Mouse (Mus musculus) T-helper 17 cell (primary cell): ENCODE data around the gene Atp13a3.
"Not testable (repeated sequence)": the region's sequence is repeated elsewhere in the genome, so short reads cannot be mapped to it uniquely, and the experiment has no call there.

ENCODE experiments used
- in situ Hi-C, 2 experiments: fragments of 300-600 bp; cut with MboI, MseI; formaldehyde crosslinking; loops; 1 replicate in 1 of 2; 2 replicates in 1 of 2; pipeline ENCODE4 v1.15.1; 2025; ENCODE audit warnings: high pct_unique_total_duplicates in 2 of 2

Atp13a3 gene

DNA sequence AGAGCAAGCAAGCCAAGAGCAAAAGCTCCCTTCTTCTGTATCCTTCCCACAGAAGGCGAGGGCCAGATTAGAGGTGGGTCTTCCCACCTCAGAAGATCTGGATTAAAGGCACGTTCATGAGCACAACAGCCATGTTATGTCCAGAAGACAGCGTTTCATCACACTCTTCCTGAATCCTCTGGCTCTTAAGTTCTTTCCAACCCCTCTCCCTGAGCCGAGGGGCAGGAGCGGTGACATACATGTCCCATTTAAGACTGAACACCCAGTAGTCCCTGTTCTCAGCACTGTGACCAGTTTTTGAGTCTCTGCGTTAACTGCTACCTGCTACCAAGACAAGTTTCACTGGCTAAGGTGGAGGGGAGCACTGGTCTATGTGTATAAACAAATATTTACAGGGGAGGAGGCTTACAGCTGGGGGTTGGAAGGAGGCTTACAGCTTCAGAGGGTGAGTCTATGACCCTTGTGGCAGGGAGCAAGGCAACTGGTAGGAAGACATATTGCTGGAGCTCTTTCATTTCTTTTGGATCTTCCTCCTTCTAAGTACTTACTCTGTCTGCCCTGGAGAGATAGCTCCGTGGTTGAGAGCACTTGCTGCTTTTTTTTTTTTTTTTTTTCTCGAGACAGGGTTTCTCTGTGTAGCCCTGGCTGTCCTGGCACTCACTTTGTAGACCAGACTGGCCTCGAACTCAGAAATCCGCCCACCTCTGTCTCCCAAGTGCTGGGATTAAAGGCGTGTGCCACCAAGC lies at the start of gene Atp13a3:
Atp13a3 (minus strand) TSS at position 51 of the 746 bp plus-strand sequence.
- in situ Hi-C loops, result no loop called here

DNA sequence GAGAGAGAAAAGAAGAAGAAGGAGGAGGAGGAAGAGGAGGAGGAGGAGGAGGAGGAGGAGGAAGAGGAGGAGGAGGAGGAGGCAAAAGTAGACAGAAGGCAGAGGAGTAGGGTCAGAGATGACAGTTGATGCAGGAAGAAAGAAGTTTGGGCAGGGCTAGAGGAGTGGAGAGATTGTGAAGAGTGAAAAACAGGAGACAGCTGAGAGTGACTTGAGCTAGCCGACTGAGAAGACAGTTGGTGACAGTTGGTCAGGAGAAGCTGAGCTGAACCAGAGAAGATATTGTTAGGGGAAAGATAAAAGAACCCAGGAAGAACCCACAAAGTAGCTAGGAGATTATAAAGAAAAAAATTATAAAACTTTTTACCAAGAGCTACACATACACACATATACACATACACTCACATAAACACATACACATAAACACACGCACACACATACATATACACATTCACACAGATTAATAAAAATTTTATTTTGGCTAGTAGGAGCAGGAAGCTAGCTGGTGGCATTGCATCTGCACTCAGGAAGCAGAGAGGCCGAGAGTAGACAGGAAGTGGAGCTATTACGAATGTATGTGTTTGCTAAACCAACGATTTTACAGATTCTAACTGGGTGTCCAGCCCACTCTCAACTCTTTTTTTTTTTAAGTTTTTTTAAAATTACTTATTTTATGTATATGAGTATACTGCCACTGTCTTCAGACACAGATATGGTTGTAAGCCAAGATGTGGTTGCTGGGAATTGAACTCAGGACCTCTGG lies 47.6 kb upstream of the Atp13a3 start:
- in situ Hi-C loops, result no loop called here

DNA sequence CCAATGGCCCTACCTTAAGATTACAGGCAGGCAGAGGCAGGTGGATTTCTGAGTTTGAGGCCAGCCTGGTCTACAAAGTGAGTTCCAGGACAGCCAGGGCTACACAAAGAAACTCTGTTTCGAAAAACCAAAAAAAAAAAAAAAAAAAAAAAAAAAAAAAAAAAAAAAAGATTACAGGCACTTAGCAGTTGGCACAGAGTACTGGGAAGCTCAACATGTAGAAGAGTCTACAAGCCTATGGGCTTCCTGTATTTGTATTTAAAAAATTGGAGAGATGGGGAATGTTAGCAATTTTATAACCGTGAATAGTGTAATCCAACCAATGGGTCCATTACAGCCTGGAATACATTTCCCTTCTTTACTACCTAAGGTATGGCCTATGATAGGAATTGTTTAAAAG lies 45.4 kb upstream of the Atp13a3 start:
- in situ Hi-C loops, result not testable (repeated sequence)

DNA sequence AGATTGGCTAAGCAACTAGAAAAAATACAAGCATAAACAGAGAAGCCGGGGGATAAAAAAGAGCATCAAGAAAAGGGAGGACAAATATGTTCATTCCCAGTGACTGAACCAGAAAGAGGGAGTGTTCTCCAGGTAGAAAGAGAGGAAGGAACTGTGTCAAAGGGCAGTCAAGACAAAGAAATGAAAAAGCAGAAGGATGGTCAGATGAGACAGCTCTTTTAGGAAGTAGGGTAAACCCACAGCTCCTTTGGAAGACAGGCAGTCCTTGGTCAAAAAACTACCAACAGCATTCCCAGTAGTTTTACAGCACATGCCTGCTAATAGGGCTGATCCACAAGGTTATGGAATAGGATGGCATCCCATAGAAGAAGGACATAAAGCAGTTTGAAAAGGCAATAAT lies 43.2 kb upstream of the Atp13a3 start:
- in situ Hi-C loops, result no loop called here

DNA sequence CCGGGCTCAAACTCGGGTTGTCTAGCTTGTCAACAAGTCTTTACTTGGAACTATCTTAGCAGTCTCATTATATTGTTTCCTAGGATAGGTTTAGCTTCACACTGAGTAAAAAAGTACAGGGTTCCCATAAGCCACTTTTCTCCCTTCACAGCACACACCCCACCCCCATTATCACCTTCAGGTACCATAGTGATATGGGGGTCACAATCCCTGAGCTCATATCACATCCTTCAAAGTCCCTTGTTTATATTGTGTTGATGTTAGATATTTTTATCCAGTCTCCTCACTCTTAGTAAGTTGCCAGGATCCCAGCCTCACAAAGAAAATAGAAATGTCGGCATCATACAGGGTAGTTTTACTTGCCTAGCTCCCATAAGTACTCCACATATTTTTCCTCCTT lies 42.4 kb upstream of the Atp13a3 start:
- in situ Hi-C loops, result no loop called here

DNA sequence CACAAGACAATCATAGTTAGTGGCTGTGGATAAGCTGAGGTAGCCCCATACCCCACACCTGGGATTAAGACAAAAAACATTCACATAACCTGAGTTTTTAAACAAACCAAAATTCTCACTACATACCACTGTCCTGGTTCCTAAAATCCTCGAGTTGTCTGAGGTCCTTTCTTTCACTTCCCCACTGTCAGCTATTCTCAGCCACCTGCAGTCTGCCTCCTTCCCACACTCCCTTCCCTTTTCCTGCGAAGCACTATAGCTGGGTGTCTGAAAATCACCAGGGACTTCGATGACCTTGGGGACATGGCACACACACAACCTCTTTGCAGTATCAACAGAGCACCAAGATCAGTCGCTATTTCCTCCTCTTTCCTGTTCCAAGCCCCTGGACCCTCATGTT lies 41.9 kb upstream of the Atp13a3 start:
- in situ Hi-C loops, result no loop called here

DNA sequence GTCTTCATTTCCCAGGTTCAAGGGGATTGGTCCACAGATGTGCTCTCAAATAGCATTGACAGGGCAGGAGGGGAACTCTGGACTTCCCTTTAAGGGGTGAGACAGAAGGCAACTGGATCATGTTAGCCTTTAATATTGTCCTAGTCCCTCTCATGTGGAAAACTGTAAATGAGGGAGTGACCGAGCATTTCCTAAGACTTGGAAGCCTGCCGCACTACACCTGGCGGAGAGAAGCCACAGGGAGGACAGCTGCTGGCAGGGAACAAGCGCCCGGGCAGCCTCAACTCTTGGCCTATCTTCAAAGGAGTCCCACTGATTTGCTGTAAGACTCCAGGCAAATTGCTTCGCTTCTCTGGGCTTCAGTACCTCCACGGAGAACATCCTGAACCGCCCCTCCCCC lies 37.6 kb upstream of the Atp13a3 start:
- in situ Hi-C loops, result no loop called here

DNA sequence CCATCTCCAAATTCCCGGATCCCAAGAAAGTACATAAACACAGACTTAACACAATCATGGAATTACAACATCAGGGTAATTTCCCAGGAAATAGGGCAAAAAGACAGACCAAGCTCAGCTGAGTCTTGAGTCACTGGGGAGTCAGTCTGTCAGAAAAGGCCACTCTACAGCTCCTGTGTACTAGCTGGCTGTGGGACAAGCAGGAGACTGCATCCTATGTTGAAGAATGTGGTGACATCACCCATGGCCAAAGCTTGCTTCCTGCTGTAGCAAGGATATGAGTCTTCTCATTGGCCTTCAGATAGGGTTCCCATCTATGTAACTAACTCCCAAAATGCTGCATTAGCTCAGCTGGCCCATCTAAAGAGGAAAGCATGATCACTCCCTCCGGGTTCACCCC lies 36.7 kb upstream of the Atp13a3 start:
- in situ Hi-C loops, result no loop called here

DNA sequence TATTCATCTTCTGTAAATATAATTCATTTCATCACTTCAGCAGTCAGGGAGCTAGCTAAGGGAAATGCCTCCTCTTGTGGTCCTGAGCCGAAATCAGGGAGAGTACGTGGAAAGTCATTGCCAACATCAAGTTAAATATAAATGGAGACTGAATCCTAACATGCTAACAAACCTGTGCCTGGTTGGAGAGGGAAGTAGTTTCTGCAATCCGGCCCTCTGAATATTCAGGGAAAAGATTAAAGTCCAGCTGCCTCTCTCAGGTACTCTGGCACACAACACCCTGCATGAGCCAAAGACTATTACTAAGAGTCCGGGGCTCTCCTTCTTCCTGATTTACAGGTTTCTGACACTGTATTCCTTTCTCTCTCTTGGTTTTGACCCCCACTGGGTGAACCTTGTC lies 35.6 kb upstream of the Atp13a3 start:
- in situ Hi-C loops, result no loop called here

DNA sequence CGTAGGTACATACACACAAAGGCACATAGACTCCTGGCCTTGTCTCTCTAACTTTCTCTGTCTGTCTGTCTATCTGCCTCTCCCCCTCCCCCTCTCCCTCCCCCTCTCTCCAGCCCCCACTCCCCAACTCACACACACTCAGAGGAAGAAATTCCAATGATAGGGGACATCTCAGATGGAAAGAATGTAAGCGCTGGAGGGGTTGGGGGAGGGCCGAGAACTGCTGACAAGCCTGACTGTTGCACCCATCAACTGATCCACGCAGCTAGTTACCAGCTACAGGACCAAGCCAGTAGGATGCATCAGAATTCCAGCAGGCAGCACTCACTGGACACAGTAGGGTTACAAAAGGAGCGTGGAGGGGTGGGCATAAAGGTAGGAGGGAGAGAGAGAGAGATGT lies 34.1 kb upstream of the Atp13a3 start:
- in situ Hi-C loops, result no loop called here

DNA sequence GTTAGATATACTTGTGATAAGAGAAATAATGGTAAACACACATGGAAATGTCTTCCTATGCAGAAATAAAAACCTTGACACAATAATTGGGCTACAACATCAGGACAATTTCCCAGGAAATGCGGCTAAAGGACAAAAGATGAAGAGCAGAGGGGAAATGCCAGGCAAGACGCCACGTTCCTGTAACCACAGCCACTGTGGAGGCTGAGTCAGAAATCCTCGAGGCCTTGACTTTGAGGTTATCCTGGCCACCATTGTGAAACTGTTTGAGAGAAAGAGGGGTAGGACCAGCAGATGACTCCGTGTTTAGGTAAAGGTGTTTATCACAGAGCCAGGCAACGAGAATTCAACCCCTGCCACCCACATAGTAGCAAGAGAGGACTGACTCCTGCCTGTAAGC lies 33.6 kb upstream of the Atp13a3 start:
- in situ Hi-C loops, result no loop called here

DNA sequence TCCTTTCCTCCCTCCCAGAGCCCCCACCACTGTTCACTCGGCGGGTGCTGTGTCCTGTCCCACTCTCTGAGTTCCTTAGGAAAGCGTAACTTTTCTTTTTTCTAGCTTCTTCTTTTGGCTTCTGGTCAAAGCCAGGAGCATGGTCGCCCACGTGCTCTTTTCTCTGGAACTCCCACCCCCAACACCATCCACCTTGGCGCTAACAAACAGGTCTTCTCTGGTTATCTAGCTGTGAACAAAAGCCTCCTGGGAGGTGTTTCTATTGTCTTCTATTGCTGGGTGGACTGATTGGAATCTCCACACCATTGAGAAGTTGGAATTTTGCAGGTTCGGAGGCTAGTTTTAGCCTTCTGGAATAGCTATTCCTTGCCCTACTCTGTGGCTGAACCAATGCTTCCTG lies 30.5 kb upstream of the Atp13a3 start:
- in situ Hi-C loops, result no loop called here

DNA sequence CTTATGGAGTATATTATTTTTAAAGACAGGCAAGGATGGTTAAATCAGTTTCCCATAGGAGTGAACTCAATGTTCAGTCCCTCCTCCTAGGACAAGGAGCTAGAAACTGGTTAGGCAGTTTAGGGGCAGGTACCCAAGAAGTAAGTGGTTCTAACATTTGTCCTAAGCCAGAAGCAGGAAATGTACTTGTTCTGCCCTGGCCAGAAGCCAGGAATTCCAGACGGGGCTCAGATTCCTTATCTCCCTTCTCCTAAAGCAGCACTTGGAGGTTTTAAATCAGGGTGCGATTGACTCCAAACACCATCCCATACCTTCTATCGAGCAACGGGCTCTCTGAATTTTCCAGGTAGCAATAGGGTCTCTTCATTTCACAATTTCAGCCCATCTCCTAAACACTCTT lies 29.6 kb upstream of the Atp13a3 start:
- in situ Hi-C loops, result no loop called here

DNA sequence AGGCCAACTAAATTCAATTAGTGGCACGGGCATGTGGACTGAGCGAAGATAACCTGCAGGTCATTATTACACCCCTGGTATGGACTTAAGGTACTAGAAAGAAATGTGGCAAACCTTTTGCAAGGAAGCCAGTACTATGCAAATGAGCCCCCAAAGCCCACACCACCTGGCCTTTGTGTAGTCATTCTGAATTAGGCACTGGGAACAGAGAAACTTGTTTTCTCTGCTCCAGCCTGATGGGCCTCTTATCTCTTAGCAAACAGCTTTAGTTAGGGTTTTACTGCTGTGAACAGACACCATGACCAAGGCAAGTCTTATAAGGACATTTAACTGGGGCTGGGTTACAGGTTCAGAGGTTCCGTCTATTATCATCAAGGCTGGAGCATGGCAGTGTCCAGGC lies 27.4 kb upstream of the Atp13a3 start:
- in situ Hi-C loops, result loop anchor here in 1 of 2 experiments (5.0 kb wide), 1 partner anchor 726 kb away; no protein-coding TSS in a partner anchor

DNA sequence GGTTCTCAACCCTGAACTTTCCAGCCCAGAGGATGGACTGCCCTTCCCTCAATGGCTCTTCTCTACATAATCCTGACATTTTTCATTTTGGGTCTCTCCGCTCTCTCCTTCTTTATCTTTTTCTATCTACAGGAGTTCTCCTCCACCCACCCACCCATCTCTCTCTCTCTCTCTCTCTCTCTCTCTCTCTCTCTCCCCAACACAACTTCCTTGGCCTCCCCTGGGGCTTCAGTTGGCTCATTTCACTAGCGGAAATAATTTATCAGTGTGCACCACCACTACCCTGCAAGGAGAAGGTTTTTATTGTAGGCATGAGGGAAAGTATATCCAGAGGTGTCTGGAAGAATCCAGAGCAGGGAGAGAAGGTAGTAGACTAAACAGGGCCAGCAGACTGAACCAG lies 26.3 kb upstream of the Atp13a3 start:
- in situ Hi-C loops, result loop anchor here in 1 of 2 experiments (5.0 kb wide), 1 partner anchor 725 kb away; no protein-coding TSS in a partner anchor

DNA sequence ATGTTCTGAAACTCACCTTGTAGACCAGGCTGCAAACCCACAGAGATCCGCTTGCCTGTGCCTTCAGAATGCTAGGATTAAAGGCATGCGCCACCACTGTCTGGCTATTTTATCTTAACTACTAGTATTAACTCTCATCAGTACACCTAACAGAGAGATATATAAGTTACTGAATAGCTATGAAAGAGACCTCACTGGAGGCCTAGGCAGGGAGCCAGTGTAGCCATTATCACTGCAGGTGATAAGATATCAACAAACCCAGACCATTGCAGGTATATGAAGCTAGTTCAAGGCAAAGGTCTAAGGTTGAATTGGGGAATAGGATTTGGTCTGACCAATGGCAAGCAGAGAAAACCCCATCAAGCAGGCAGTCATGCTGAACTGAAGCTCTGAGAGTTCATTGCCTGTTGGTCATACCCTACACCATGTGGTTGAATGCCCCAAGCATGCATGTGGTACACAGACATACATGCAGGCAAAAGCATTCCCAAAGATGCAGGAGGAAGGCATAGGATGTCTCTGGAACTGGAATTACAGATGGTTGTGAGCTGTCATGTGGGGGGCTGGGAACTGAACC lies 24.8 kb upstream of the Atp13a3 start:
- in situ Hi-C loops, result loop anchor here in 1 of 2 experiments (5.0 kb wide), 1 partner anchor 723 kb away; no protein-coding TSS in a partner anchor

DNA sequence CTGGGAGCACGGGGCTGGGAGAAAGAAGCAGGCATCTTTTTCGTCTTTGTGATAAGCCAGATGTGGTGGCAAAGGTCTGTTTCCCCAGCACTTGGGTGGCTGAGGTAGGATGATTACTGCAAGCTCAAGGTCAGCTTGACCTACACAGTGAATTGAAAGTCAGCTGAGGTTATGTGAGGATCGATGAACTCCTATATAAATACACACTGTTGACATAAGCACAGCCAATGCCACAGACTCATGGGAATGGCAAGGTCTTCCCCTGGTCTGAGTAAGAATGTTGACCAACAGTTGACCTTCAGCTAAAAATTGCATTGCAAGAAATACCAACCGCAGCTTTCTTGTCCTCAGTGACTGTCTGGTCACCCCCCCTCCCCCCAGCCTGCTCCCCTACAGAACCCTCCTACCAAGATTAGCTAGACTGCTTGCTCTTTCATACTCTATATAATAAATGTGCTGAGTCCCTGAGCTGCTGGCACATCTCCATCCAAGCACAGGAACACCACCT lies 23.0 kb upstream of the Atp13a3 start:
- in situ Hi-C loops, result no loop called here

DNA sequence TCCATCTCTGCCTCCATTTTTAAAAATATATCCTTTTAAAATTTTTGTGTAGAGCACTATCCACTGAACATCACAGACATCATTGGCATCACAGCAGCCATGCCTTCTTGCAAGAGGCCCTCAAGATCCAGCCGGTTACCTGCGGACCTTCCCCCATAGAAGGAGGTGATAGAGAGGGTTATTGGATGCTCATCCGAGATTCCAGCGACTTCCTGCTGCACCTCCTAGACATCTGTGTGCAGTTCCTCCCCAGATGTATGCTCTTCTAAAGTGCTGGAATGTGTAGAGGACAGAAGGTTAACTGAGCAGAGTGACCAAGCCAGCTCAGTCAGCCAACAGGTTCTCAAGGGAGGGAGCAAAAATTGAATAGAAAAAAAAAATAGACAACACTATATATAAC lies 21.7 kb upstream of the Atp13a3 start:
- in situ Hi-C loops, result no loop called here

DNA sequence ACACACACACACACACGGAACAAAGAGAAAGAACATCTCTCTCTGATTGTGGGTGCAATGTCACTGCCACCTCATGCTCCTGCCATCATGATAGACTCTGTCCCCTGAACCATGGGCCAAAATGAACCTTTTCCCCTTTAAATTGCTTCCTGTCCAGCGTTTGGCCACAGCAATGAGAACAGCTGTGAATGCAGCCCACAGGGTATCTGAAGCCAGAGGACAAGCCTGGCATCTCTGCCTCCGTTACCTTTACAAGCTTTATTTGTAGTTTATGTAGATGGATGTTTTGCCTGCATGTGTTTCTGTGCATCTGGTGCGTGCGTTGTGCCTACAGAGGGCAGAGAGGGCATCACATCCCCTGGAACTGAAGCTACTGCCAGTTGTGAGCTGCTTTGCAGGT lies 21.2 kb upstream of the Atp13a3 start:
- in situ Hi-C loops, result no loop called here

DNA sequence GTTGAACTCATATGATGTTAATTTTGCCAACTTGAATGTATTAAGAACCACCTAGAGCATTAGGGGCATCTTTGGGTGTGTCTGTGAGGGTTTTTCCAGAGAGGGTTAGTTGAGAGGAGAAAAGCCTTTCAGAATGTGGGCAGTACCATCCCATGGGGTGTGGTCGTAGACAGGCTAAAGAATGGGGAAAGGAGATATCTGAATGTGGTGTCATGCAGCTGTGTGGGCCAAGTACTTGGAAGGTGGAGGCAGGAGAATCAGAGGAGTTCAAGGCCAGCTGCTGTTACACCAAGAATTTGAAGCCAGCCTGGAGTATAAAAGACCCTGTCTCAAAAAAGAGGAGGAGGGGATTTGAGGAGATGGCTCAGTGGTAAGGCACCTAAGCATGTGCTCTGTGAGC lies 20.2 kb upstream of the Atp13a3 start:
- in situ Hi-C loops, result no loop called here

DNA sequence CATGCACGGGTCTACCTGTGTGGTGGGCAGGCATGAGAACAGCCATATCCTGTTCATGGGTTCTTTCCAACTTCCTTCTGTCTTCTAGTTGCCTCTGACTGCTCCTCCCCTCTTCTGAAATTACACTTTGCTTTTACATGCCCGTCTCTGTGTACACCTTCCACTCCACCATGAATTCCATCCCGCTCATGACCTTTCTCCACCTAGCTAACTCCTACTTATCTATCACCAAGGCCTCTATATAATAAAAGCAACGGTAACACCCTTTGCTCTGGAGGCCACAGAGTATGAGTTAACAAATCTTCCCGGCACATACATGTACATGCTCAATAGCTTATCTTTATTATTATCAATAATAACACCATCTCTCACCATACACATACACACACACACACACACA lies 18.3 kb upstream of the Atp13a3 start:
- in situ Hi-C loops, result no loop called here

DNA sequence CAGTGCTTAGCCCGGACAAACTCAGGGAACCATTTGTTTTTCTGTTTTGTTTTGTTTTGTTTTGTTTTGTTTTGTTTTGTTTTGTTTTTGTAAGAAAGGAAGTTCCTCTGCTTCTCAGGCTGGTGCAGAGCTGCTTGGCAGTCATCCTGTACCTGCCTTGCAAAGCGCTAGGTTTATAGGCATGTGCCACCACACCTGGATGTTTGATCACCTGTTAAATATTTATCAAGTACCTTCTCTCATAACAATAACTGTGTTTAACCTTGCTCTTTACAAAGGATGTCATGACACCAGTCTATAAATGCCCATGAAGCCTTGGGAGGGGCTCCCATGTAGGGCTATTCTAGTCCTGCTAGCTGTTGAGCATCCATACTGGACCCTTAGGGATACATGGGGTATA lies 10.9 kb upstream of the Atp13a3 start:
- in situ Hi-C loops, result no loop called here
